Mouse (Mus musculus): ENCODE measurements around the gene Sumf1. TPM values are rescaled to one million over a fixed set of nuclear protein-coding genes. Genes with fewer than 3 reads are reported as not detected.

Gene Sumf1
- total RNA-seq, 1 experiment from 2014 or later, result 42.4 TPM

GRCm38 (mm10) chr6:108146637-108147036 is 38.7 kb downstream of the Sumf1 start:
- DNase-seq, result no peak

- no peak for DNase-seq
These were observed 39.3 kb downstream of the Sumf1 start for GRCm38 (mm10) chr6:108145941-108146588.

GRCm38 (mm10) chr6:108145241-108145640 is 40.1 kb downstream of the Sumf1 start:
- DNase-seq, result no peak

GRCm38 (mm10) chr6:108142796-108143195 is 42.6 kb downstream of the Sumf1 start:
- no peak for DNase-seq

GRCm38 (mm10) chr6:108140722-108141490 is 44.5 kb downstream of the Sumf1 start:
- DNase-seq, result no peak

GRCm38 (mm10) chr6:108137031-108137430 is 48.4 kb downstream of the Sumf1 start:
- DNase-seq, result no peak

- DNase-seq, result no peak
These were observed 49.1 kb downstream of the Sumf1 start for GRCm38 (mm10) chr6:108136286-108136685.

- no peak for DNase-seq
These were observed 53.0 kb downstream of the Sumf1 start for GRCm38 (mm10) chr6:108132268-108132935.

- no peak for DNase-seq
These were observed 54.7 kb downstream of the Sumf1 start for GRCm38 (mm10) chr6:108130718-108131117.

GRCm38 (mm10) chr6:108126631-108127030 is 58.8 kb downstream of the Sumf1 start:
- DNase-seq, result peak; percentile 21

- no peak for DNase-seq
These were observed 59.9 kb downstream of the Sumf1 start for GRCm38 (mm10) chr6:108125474-108125873.

- DNase-seq, result no peak
These were observed 67.5 kb downstream of the Sumf1 start for GRCm38 (mm10) chr6:108117881-108118280.

- DNase-seq, result no peak
These were observed 70.4 kb downstream of the Sumf1 start for GRCm38 (mm10) chr6:108114971-108115370.

- no peak for DNase-seq
These were observed 73.7 kb downstream of the Sumf1 start for GRCm38 (mm10) chr6:108111693-108112092.

- no peak for DNase-seq
These were observed 75.0 kb downstream of the Sumf1 start for GRCm38 (mm10) chr6:108110336-108110735.

GRCm38 (mm10) chr6:108107376-108107775 is 78.0 kb downstream of the Sumf1 start:
- no peak for DNase-seq

GRCm38 (mm10) chr6:108101936-108102830 is 83.2 kb downstream of the Sumf1 start:
- no peak for DNase-seq

- DNase-seq, result no peak
These were observed 86.5 kb downstream of the Sumf1 start for GRCm38 (mm10) chr6:108098846-108099217.

- peak; percentile 36 for DNase-seq
These were observed 87.1 kb downstream of the Sumf1 start for GRCm38 (mm10) chr6:108098171-108098845.

GRCm38 (mm10) chr6:108095445-108095844 is 89.9 kb downstream of the Sumf1 start:
- no peak for DNase-seq

GRCm38 (mm10) chr6:108093449-108093848 is 91.9 kb downstream of the Sumf1 start:
- no peak for DNase-seq

GRCm38 (mm10) chr6:108092646-108093045 is 92.7 kb downstream of the Sumf1 start:
- no peak for DNase-seq
